Mouse (Mus musculus) C3H10T1/2 (cell line): ENCODE results near the gene Zfp697. TPM values are rescaled to one million over a fixed set of nuclear protein-coding genes. Genes with fewer than 3 reads are reported as not detected.

ENCODE experiments used
- polyA plus RNA-seq, 2 experiments: library from polyadenylated mRNA; unstranded; fragments of >200 nt; fragmentation: generic; extraction: Trizol; gene quantifications; one replicate each; pipeline ENCODE4 v1.2.1; 2012; ENCODE audit warnings: missing spikeins in 2 of 2

The Zfp697 gene
- polyA plus RNA-seq: 1 to 10 TPM; 1.5 TPM

GRCm38 (mm10) chr3:98382246-98382939 is at the start of gene Zfp697:
TSS of gene Zfp697 (plus strand) at chr3:98382461.

GRCm38 (mm10) chr3:98339706-98340109 is 42.6 kb upstream of the Zfp697 start, which contains the start of gene Phgdh:
TSS of gene Phgdh (minus strand) at chr3:98339990.

DNA sequence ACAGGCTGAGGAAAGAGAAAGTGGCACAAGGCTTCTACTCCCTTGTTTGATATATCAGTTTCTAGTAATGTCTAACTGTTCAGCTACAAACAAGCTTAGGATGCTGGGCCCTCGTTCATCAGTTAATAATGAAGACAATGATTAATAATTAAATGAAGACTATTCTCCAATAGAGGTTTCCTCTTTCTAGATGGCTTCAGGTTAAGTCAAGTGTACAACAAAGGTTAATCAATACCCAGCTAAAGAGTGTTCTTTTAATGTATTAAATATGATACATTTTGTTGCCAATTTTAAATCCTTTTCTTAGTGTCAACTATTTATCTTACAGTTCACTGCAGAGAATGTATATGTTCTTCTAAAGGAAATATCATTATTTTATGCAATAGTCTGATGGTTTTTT is 74.8 kb downstream of the Zfp697 start, which contains the start of gene Gm4450:
Gm4450 (minus strand) TSS at position 101 of the 400 bp plus-strand sequence.

DNA sequence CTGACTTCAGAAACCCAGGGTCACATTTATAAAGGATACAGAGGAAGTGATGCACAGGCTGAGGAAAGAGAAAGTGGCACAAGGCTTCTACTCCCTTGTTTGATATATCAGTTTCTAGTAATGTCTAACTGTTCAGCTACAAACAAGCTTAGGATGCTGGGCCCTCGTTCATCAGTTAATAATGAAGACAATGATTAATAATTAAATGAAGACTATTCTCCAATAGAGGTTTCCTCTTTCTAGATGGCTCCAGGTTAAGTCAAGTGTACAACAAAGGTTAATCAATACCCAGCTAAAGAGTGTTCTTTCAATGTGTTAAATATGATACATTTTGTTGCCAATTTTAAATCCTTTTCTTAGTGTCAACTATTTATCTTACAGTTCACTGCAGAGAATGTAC is 128.2 kb downstream of the Zfp697 start, which contains the start of gene Hsd3b4:
Hsd3b4 (minus strand) TSS at position 101 of the 400 bp plus-strand sequence.

DNA sequence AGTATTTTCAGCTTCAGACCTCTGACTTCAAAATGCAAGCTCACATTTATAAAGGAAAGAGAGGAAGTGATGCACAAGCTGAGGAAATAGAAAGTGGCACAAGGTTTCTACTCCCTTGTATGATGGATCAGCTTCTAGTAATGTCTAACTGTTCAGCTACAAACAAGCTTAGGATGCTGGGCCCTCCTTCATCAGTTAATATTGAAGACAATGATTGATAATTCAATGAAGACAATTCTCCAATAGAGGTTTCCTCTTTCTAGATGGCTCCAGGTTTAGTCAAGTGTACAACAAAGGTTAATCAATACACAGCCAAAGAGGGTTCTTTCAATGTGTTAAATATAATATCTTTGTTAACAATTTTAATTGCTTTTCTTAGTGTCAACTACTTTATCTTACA is 206.4 kb downstream of the Zfp697 start, which contains the start of gene Gm10681:
Gm10681 (minus strand) TSS at position 101 of the 400 bp plus-strand sequence.

DNA sequence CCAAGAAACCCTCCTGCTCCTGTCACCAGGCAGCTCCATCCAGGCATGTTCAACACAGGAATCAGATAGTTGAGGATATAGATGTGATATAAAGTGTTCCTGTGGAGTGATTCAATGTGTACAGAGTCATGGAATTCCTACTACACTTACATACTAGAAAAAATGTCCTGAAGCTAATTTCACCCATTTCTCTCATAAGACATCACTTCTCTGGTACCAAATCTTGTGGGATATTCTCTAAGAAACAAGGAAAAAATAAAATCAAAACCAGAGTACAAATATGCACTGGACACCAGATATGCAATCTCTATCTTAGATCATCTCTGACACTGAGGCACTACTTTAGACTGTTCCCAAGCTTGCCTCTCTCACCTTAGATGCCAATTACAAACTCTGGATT is 247.9 kb downstream of the Zfp697 start, which contains the start of gene Hsd3b5:
Hsd3b5 (minus strand) TSS at position 101 of the 400 bp plus-strand sequence.

GRCm38 (mm10) chr3:98724376-98724775 is 342.1 kb downstream of the Zfp697 start, which contains the start of gene Hsd3b2:
TSS of gene Hsd3b2 (minus strand) at chr3:98724543.

Other genes starting within 250 kb of the Zfp697 start
- under 1 TPM in 1 of 2 experiments, not detected in 1; 0.01 TPM for gene Adam30, start 221.8 kb upstream of the Zfp697 start, polyA plus RNA-seq
- gene Reg4, start 160.3 kb upstream of the Zfp697 start, polyA plus RNA-seq: not detected
- under 1 TPM in 1 of 2 experiments, not detected in 1; 0.15 TPM for gene Hmgcs2, start 102.0 kb upstream of the Zfp697 start, polyA plus RNA-seq
- 100 to 1,000 TPM; 120 to 620 TPM for gene Phgdh, start 42.5 kb upstream of the Zfp697 start, polyA plus RNA-seq
- not detected for gene Gm4450, start 74.7 kb downstream of the Zfp697 start, polyA plus RNA-seq
- not detected for gene Hsd3b4, start 128.1 kb downstream of the Zfp697 start, polyA plus RNA-seq
- gene Gm10681, start 206.3 kb downstream of the Zfp697 start, polyA plus RNA-seq: not detected
- not detected for gene Hsd3b5, start 247.8 kb downstream of the Zfp697 start, polyA plus RNA-seq